Mouse (Mus musculus) lung, postnatal 25 days (tissue): ENCODE data around the gene Tmeff2.
A peak's percentile ranks its signal among the peaks of the same experiment; 100 is the strongest.

Experiments used
- DNase-seq: peaks from one replicate; pipeline ENCODE4 v3.0.0; 2022; ENCODE audit warnings: low spot score

The Tmeff2 gene

DNA sequence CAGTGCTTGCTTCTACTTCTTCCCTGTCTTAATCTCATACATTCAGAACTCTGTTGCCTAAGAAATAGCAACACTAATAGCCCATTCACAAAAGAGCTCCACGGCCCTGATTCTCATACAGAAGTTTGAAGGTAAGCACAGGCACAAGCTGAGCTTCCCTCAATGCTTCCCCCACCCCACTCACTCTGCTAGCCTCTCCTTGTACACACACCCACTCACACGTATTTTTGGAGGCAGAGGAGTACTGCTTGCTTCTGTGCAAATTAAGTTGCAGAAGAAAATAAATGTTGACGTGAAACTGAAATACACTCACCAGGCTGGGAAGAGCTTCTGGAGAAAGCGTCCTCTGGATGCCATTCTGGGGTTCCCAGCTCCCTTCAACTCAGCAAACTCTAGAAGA, 80.1 kb downstream of the Tmeff2 start:
- DNase-seq, result no peak

DNA sequence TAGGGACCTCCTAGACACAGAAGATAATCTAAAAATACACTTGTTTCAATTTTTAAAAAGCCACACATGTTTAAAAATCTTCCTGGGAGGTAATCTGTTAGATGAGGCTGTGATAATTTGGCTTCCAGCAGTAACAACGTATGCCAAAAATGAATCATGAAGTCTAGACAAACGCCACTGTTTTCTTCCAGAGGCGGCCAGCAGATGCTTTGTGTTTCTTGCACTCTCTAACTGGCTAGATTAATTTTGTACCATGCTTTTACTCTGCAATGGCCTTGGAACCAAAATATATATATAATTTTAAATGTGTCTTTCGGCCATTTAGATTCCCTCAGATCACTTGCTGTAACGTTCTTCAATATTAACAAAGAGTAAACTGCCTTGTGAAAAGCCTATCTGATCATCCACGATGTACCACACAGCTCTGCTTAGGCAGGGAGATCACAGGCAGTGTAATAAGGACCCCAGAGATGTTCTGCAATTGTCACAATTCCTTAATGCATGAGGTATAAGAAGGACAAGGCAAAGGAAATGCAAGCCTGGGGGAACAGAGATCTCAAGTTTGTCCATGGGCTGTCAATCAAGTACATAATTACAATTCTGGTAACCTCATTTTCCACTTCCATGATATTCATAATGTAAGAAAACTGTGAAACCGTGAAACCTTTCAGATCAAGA, 80.8 kb downstream of the Tmeff2 start:
- DNase-seq, result no peak

DNA sequence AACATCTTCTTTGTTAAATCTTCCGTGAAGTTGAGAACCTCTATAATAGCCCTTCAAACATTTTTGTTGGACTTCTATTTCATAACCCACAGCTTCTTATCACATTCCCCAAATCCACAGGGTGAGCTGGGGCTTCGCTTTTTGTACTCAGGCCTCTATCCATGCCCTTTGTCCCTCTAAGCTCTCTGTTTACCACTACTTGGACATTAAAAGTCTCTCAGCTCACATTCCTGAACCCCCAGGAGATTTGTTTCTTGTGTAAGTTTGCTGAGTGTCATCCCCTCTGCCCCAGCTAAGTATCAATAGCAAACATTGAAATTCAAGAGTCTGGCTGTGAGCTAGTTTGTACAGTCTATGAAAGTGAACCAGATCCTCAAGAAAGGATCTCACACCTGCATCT, 90.2 kb downstream of the Tmeff2 start:
- DNase-seq, result no peak

DNA sequence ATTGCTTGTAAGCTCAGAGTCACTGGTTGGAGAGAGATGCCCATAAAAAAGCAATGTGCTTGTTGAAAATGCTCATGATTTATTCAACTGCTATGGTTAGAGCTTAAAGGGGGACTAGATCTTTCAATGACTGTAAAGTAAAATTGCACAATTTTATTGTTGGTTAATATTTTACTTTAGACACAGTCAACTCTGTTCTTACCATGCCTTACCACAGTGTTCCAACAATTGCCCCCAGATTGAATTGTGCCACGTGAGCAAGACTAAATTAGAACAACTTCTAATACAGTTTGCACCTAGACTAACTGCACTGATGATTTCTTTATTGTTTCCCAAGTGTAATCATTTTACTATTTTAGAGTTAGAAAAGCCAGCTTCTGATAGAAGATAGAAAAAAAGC, 94.1 kb downstream of the Tmeff2 start:
- DNase-seq, result no peak

DNA sequence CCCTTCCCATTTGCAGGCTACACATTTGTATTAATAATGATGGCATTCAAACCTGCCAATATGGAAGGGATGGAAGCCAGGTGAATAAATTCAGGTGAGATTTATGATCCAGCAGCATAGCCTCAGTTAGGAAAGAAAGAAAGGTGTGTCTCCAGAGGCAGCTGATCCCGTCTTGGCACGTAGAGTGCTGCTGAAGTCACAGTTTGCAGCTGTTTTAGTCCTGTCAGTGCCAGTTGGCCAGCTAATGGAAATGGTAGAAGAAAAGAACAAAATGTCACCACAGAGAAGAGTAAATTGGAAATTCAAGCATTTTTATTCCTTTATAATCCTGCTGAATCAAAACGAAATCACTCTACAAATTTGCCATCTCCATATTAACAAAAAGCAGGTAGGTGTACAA, 99.3 kb downstream of the Tmeff2 start:
- DNase-seq, result no peak

DNA sequence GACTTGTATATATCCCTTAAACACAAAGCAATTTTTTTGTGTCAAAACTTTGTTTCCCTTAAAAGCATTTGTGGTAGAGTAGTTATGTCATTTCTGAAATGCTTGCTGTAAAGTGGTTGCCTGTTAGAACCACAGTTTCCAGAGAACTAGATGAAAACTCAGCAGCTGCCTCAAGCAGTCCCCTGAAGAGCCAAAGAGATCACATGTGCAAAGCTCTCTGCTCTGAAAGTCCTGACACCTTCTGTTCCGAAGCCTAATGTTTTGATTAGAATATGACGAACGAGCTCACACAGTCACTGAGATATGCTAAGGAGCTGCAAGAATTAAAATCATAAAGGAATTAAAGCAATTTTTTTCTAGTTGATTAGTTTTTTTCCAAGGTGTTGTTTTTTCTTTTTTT, 107.9 kb downstream of the Tmeff2 start:
- no peak for DNase-seq

DNA sequence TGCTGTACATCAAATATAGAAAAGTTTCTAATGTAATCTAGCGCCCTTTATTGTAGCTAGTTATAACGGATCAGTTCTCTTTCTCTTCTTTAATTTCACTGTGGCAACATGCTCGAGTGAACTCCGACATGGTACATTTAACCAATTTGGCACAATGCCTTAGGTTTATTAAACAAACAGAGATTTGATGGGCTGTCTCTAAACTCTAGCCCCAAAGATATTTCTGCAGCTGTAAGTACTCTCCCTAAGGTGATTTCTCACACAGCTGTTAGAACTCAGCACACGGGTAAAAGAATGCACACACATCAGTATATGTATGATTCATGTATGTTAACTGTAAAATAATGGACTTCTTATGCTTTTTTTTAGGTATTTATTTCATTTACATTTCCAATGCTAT, 139.8 kb downstream of the Tmeff2 start:
- no peak for DNase-seq

DNA sequence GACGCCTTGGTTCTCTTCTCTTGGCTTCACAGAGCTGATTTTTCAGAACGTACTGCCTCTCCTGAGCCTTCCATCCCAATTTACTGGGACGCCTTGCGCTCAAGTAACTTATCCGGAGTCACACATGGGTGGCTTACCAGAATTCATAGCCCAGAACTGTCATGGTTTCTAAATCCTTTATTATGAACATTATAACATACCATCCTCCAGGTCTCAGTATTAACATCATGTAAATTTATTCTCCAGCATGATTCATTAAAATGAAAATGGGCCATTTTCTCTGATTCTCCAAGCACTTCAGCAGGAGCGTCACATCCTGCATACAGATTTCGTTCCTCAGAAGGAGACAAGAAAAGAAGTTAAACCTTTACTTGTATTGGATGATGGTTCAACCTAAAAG, 144.4 kb downstream of the Tmeff2 start:
- no peak for DNase-seq

DNA sequence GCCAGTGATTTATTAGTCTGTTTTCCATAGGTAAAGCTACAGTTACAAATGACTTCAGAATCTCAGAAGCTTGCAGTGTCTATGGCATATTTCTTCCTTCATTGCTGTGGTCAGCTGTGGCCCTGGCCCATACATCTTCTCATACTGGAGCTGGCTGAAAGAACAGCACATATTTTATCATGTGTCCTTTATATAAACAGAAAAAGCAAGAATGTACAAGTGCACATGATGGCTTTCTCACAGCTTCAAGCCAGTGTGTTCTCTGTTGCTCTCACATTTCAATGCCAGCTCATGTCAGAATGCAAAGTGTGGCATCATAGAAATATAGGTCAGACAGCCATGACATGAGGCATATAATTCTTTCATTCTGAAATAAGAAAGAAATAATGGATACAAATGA, 164.1 kb downstream of the Tmeff2 start:
- no peak for DNase-seq

DNA sequence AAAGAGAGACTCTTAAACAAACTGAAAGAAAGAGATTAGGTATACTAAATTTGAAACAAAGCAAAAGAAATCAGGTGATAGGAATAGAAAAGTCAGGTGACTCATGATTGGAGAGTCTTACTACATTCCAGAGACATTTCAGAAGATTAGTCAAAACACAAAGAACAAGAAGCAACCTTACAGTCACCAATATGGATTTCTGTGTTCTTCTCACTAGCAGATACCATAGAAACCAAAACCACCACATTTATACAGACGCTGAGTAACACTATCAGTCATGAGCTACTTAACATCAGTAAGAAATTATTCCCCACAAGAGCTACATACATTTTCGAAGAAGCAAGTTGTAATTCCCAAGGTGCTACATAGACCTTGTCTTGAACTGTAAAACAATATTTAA, 165.2 kb downstream of the Tmeff2 start:
- no peak for DNase-seq

DNA sequence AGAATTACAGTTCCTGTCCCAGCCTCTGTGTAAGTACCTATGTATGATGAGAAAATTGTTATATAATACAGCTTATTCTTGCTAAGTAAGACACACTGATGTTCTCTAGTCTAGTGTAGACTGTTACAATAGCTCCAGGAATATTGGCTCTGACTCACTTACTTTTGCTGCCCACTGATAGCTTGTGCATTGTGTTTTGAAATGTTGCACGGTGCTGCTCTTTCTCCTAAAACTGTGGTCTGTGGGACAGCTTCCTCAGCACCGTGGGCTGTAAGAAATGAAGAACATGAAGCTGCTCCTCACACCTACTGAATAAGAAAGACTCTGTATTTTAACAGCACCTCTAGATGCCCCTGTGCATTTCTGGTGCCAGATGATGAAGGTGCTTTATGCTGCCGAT, 168.4 kb downstream of the Tmeff2 start:
- DNase-seq, result no peak

DNA sequence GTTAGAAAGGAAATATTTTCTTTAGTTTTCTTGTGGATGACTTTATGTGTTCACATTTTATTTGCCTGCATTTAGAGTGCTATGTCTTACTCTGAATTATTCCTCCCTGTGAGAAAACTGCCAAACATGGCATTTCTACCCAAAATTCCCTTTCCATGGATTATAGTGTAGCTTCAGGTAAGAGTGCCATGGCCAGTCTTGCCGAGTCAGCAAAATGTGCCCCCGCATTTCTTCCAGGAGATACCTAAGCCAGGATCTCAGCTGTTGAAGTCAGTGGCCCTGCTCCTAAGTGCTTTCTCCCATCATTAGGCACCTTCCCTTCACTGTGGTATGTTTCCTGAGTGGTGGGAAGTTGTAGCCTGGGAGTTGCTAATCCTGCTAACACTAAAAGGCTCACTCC, 168.8 kb downstream of the Tmeff2 start:
- DNase-seq, result no peak

DNA sequence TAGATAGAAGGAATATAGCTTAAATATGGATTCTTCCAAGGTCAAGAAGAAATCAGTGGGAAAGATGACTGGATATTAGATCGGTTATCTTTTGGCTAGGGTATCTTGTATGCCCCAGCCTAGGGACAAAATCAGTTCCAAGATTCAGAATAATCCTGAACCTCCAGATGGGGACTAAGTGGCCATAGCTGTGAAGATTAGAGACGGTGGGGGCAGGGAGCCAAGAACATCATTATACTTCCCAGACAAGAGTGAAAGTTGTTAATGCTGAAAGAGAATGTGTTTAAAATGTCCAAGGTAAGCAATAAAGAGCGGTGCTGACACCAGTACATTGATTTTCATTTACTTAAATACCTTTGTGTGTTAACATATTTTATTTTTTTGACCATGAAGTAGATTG, 173.6 kb downstream of the Tmeff2 start:
- no peak for DNase-seq

DNA sequence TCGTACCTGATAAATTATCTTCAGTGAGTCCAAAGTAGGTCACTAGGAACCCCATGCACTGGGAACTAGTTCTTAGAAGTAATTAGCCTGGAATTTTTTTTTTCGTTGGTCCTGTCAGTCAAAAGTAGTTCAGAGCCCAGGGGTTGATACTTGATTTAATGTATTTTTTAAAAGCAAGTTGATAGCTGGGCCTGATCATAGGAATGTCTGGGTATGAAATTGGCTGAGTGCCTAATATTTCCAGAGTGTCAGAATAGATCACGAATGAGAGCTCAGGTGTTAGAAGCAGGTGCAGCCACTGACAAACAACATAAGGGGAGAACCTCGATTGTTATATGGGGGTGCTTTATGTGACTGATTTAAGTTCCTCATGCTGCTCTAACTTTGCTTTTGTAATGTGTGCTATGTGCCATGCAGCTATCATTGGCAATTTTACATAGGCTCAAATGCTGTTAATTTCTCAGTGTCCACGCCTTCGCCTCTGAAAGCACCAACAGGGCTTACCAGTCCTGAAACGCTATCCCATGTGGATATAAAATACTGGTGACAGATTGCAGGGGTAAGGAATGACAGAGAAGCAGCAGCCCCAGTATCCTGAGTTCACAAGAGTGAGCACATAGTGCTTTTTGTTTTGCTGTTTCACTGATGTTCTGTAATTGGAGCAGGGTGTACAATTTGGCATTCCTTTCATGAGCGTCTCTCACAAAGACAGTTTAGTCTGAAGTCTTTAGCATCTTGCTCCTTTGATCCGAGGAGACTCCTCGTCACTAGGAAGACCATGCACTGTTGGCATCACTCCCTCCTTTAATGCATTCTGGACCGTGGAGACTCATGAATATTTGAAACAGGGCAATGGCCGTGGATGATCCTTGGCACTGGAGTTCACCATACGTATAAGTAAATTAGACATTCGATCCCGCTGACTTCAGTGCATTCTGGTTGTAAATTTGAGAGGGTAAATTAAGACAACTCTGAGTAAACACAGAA, 175.6 kb downstream of the Tmeff2 start:
- no peak for DNase-seq

DNA sequence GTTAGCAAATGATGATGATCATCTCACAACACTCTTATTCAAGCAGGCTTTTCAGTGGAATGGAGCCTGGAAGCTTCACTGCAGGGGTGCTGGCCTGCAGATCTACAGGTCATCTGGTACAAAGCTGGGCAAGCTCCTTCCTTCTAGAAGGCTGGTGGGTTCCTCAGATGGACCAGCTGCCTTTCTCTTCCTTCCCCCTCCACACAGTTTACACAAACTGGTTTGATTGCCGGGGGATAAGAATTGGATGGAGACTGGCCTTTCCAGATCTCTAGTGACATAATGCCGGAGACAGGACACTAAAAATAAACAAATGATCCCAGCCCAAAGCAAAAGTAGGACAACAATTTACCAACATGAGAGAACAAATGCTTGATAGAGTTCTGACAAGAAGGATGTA, 188.5 kb downstream of the Tmeff2 start:
- peak; percentile 39 for DNase-seq

DNA sequence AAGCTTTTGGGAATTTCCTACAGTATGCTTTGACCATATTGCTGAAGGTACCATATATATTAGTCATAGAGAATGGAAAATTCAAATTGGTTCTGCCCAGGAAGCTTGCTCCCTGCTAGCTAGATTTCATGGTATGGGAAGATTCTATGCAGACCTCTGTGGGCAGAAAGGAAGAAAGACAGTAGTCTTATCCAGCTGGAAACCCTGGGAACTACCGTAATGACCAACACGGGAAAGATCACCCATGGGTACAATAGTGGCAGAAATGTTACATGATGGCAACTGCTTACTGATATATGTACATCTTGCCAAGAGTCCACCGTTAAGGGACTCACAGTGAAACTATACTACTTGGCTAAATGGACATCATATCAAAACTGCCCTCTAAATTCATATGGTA, 189.4 kb downstream of the Tmeff2 start:
- no peak for DNase-seq

DNA sequence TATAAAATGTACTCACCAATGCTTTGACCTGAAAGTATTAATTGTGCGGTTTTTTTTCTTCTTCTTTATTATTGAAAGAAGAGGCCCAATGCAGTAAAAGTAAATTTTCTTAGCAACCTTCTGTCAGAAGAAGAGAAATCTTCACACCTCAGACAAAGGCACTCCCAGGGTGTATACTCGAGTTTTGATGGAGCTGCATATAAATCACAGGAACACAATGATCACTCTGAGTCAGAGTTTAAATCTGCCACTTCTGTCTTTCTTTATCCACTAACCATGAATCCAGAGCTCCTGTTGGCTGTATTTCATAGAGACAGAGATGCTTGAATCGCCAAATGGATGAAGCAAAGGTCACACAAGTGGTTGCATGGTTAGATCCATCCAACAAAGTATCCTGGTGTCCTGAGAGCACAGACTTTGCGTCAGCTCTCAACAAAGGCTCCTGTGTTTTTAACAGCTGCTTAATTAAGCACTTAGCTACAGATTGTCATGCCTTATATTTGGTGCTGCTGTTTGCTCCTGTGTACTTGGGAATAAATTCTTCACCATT, 189.8 kb downstream of the Tmeff2 start:
- no peak for DNase-seq

DNA sequence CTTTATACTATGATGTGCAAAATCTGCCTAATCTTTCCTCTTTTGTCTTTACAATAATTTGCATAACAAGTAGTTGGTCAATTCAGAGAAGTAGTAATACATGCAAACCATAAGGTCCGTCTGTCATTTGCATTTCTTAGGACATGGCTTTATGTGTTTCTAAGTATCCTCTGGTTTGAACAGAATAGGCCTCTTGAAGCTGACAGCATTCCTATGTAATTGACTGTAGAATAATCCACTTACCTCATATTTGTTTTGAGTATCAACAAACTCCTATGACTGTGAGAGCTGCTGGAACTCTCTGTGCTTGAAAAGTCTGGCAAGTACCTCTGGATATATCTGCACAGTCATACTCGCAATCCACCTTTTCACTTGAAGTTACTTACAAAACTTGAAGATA, 194.3 kb downstream of the Tmeff2 start:
- DNase-seq, result no peak

DNA sequence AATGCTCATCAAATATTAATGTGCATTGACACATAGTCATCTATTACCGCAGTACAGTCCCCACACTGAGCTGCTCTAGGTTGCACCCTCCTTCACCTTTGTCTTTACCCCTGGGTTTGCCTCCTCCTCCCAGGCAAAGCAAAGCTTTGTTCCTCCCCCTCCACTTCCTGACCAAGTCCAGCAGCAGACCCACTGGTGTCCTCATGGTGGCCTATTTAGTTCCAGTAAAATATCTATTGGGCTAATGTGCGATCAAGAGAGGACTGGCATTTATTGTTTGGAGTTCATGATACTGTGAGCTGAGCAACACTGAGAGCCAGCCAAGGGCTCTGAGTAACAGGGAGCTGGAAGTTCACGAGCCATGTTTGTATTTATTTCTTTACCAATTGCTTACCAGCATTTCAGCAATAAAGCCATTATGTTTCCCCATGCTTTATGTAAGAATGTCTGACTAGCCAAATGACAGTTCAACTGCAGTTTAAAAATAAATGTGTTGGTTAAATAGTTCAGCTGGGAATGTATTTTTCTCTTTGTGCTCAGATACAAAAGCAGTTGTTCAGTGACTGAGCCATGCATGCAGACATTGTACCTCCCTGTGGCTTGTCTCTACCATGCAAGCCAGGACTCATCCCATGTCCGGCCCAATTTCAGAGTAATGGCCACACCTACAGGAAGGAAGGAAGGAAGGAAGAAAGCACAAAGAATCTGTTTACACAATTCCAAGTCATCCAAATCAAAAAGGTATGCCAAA, 196.6 kb downstream of the Tmeff2 start:
- DNase-seq, result peak; percentile 31

DNA sequence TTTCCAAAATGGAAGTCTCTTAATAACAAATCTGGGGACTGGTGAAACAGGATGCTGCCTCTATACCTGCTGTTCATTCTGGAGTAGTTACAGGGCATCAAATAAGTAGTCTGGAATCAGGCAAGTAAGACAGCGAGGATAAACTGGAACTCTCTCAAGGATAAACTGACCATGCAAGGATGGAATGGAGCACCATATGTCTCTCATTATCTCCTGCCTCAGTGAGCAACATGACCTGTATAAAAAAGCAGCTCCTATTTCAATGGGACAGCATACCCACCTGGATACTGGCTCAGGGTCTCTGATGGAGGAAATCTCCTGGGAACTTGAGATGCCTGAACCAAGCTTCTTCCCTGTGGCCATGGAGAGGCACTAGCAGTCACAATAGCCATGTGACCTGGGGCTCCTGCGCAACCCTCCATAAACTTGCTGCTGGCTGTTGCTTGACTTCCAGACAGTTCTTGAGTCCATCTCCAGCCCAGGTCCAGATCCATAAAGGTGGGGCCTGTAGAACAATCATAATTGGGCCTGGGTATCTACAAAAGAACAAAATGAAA, 200.7 kb downstream of the Tmeff2 start:
- no peak for DNase-seq

DNA sequence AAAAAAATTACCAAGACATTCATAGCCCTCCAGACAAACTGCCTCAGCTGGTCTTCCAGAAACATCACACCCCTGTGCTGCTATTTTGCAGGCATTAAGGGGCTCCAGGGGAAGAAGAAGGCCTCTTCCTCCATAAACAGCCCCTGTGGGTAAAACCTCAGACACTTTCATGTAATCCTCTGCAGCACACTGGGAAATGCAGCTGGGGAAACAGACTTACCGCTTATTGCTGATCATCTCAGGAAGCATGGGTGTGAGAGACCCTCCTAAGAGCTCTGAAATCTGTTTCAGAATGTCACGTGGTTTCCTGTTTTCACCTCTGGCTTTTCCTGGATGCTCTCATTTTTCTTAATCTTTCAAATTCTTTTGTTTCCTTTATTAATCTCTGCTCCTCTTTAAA, 204.3 kb downstream of the Tmeff2 start:
- no peak for DNase-seq

DNA sequence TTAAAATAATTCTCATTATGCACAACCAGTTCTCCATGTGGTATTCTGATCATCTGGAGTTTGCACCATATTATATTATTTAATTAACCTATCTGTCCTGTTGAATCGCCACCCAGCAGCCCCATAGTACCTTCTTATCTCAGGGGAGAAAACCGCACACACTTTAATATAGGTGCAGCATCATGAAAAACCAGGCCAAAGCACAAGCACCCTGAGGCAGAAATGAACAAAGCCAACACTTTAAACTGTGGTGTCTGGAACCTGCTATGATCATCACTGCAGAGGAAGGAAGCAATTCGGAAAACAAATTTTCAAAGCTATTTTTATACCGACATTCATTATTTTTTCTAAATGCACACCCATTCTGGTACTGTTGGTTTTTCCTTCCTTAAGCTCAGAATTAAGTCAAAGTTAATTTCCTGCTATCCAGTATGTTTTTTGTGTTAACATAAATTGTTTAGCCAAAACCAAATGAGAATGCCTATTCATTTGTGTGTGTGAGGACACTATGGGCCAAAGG, 206.0 kb downstream of the Tmeff2 start:
- DNase-seq, result no peak
